Mouse (Mus musculus) ES-E14 (cell line): Measurements from ENCODE around the gene 3110040N11Rik.

ENCODE experiments used
- CHD2 ChIP-seq: IDR thresholded peaks from 2 replicates; pipeline ENCODE4 v1.6.1; 2014; ENCODE audit warnings: mild to moderate bottlenecking, low read depth, low read length, inconsistent platforms
- HCFC1 ChIP-seq: IDR thresholded peaks from 2 replicates; pipeline ENCODE4 v1.6.1; 2012; ENCODE audit warnings: low read length, inconsistent platforms, borderline replicate concordance; ENCODE audit not compliant: insufficient read depth
- MAFK ChIP-seq: IDR thresholded peaks from 2 replicates; pipeline ENCODE4 v1.6.1; 2014; ENCODE audit warnings: mild to moderate bottlenecking, low read depth, low read length, inconsistent platforms; ENCODE audit not compliant: insufficient read depth
- ZC3H11A ChIP-seq: IDR thresholded peaks from 2 replicates; pipeline ENCODE4 v1.6.1; 2012; ENCODE audit warnings: low read depth, mild to moderate bottlenecking, inconsistent platforms, low read length, borderline replicate concordance
- ZNF384 ChIP-seq: IDR thresholded peaks from 2 replicates; pipeline ENCODE4 v1.6.1; 2012; ENCODE audit warnings: low read depth, low read length, inconsistent platforms

GRCm38 (mm10) chr7:81762180-81763109 lies 26.8 kb downstream of the 3110040N11Rik start, which contains the start of gene Ramac:
- TF ChIP-seq MAFK (no peak), HCFC1 (0 out of 2 replicates have a peak, but pooled peaks have one; percentile 59), ZNF384 (no peak), CHD2 (peak; percentile 96), ZC3H11A (no peak)
